Mouse (Mus musculus): Measurements from ENCODE around the gene Atp6v1e2. TPM values are rescaled to one million over a fixed set of nuclear protein-coding genes. Genes with fewer than 3 reads are reported as not detected.
A peak's percentile ranks its signal among the peaks of the same experiment; 100 is the strongest.

Atp6v1e2 gene
- polyA plus RNA-seq, 1 experiment from 2014 or later = not detected

DNA sequence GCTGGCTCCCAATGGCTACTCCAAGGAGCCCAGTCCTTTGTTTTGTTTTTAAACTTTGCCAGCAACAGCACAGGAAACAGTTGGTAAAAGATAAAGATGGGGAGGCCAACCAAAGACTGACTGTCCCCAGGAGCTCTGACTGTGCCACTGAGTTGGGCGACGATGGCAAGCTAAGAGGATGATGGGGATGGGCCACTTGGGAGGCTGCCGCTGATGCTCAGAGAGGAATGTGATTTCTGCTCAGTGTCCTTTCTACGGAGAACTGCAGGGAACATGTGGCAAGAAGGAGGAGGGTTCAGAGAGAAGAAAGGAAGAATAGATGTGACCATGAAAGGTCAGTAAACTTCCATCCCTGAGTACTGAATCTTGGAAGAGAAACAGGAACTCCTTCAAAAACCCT, 52.5 kb downstream of the Atp6v1e2 start:
- H3K9ac ChIP-seq (ENCODE audit: low read length) = no peak overlapping the region
- no peak overlapping the region for H3K4me3 ChIP-seq (ENCODE audit: low read depth, low read length)
- H3K4me1 ChIP-seq (replicated peaks; ENCODE audit: control insufficient read depth, insufficient read depth, low read length) = no peaks in the 10 kb centered on the region
- ATAC-seq (replicated peaks; ENCODE audit: low FRiP score, low TSS enrichment, low read depth) = no peak
- no peaks in the 10 kb centered on the region for H3K27me3 ChIP-seq (replicated peaks; ENCODE audit: control insufficient read depth, insufficient read depth, low read length)
- H3K36me3 ChIP-seq (ENCODE audit: control insufficient read depth, insufficient read depth, low read length) = no peaks in the 10 kb centered on the region
- no peaks in the 10 kb centered on the region for H3K9me3 ChIP-seq (ENCODE audit: control insufficient read depth, low read length)
- no peak overlapping the region for H3K27ac ChIP-seq (ENCODE audit: low read depth)
- peak; percentile 13 for DNase-seq (ENCODE audit: low spot score)
- 81% methylated on average over 4 of the region's 4 CpGs for WGBS
- H3K4me2 ChIP-seq (ENCODE audit: low read length) = no peak overlapping the region

Other genes starting within 250 kb of the Atp6v1e2 start
- 7.7 TPM in 2 replicates for gene Epas1, start 194.2 kb downstream of the Atp6v1e2 start, polyA plus RNA-seq (2014; fragmentation: Nextera tagmentation; extraction: Ambion mirVana)
- gene Tmem247, start 30.5 kb downstream of the Atp6v1e2 start, polyA plus RNA-seq (2014; fragmentation: Nextera tagmentation; extraction: Ambion mirVana) = not detected in 2 replicates
- gene Rhoq, start 15.2 kb upstream of the Atp6v1e2 start, polyA plus RNA-seq (2014; fragmentation: Nextera tagmentation; extraction: Ambion mirVana) = 18.6 and 18.7 TPM in 2 replicates
- gene Pigf, start 77.5 kb upstream of the Atp6v1e2 start, polyA plus RNA-seq (2014; fragmentation: Nextera tagmentation; extraction: Ambion mirVana) = 42.1 and 43.8 TPM in 2 replicates
- gene Cript, start 77.7 kb upstream of the Atp6v1e2 start, polyA plus RNA-seq (2014; fragmentation: Nextera tagmentation; extraction: Ambion mirVana) = 126 and 136 TPM in 2 replicates
- gene Socs5, start 159.8 kb upstream of the Atp6v1e2 start, polyA plus RNA-seq (2014; fragmentation: Nextera tagmentation; extraction: Ambion mirVana) = 11.6 and 14.1 TPM in 2 replicates

Data from intestine, embryonic 14.5 days (tissue).